Mouse (Mus musculus): ENCODE measurements around the gene Gsg1l.
A peak's percentile ranks its signal among the peaks of the same experiment; 100 is the strongest.

Gene Gsg1l

GRCm38 (mm10) chr7:126082286-126082741, at the start of gene Gsg1l:
Gsg1l (minus strand) TSS chr7:126082411.
- peak in 1 of 2 experiments; percentile 58 for DNase-seq

GRCm38 (mm10) chr7:126127673-126128072, 45.5 kb upstream of the Gsg1l start:
- no peak for DNase-seq

GRCm38 (mm10) chr7:126126502-126126901, 44.3 kb upstream of the Gsg1l start:
- DNase-seq: no peak

- DNase-seq: no peak
Observed at GRCm38 (mm10) chr7:126121533-126121932, 39.3 kb upstream of the Gsg1l start.

GRCm38 (mm10) chr7:126119819-126120218, 37.6 kb upstream of the Gsg1l start:
- DNase-seq: no peak

GRCm38 (mm10) chr7:126113263-126113662, 31.1 kb upstream of the Gsg1l start:
- DNase-seq: no peak

GRCm38 (mm10) chr7:126111230-126111629, 29.0 kb upstream of the Gsg1l start:
- no peak for DNase-seq

- no peak for DNase-seq
Observed at GRCm38 (mm10) chr7:126109898-126110297, 27.7 kb upstream of the Gsg1l start.

- DNase-seq: no peak
Observed at GRCm38 (mm10) chr7:126100440-126100839, 18.2 kb upstream of the Gsg1l start.

GRCm38 (mm10) chr7:126099835-126100234, 17.6 kb upstream of the Gsg1l start:
- DNase-seq: no peak

- no peak for DNase-seq
Observed at GRCm38 (mm10) chr7:126099163-126099775, 17.1 kb upstream of the Gsg1l start.

GRCm38 (mm10) chr7:126097219-126097915, 15.2 kb upstream of the Gsg1l start:
- DNase-seq: no peak

GRCm38 (mm10) chr7:126096596-126096995, 14.4 kb upstream of the Gsg1l start:
- no peak for DNase-seq

GRCm38 (mm10) chr7:126094738-126095137, 12.5 kb upstream of the Gsg1l start:
- no peak for DNase-seq

GRCm38 (mm10) chr7:126093162-126093561, 11.0 kb upstream of the Gsg1l start:
- no peak for DNase-seq

- DNase-seq: peak; percentile 82 to 87
Observed at GRCm38 (mm10) chr7:126089782-126090181, 7.6 kb upstream of the Gsg1l start.

- peak; percentile 68 to 79 for DNase-seq
Observed at GRCm38 (mm10) chr7:126088155-126088554, 5.9 kb upstream of the Gsg1l start.

- peak in 1 of 2 experiments; percentile 36 for DNase-seq
Observed at GRCm38 (mm10) chr7:126087602-126088001, 5.4 kb upstream of the Gsg1l start.

GRCm38 (mm10) chr7:126086321-126086741, 4.1 kb upstream of the Gsg1l start:
- no peak for DNase-seq

GRCm38 (mm10) chr7:126085154-126085553, 2.9 kb upstream of the Gsg1l start:
- no peak for DNase-seq

- peak in 1 of 2 experiments; percentile 28 for DNase-seq
Observed at GRCm38 (mm10) chr7:126083980-126084348, 1.8 kb upstream of the Gsg1l start.

- peak; percentile 42 to 56 for DNase-seq
Observed at GRCm38 (mm10) chr7:126083341-126083979, 1.2 kb upstream of the Gsg1l start.

GRCm38 (mm10) chr7:126081727-126082285, 405 bp downstream of the Gsg1l start:
- peak; percentile 70 to 84 for DNase-seq
